Mouse (Mus musculus): ENCODE measurements around the gene Pias4.

- TF ChIP-seq POLR2A (IDR thresholded peaks at IDR 0.05; ENCODE audit: insufficient read length, low read depth) (peak; percentile 79), MAX (IDR thresholded peaks at IDR 0.05; ENCODE audit: low read depth) (no peak), TCF12 (IDR thresholded peaks at IDR 0.05; ENCODE audit: insufficient read depth, poor library complexity, severe bottlenecking) (no peak)
Measured at GRCm38 (mm10) chr10:81135831-81136705, 31.7 kb downstream of the Pias4 start.

All from myocyte (in vitro differentiated cells).